Mouse (Mus musculus) bone marrow, adult 2 months (tissue): Measurements from ENCODE around the gene Ankrd55.

Experiments used
- CTCF ChIP-seq: fragments of 200-500 bp; IDR thresholded peaks from 2 replicates; pipeline ENCODE4 v1.5.1; 2011; ENCODE audit warnings: low read length, control low read depth; ENCODE audit not compliant: control insufficient read depth, insufficient read depth
- POLR2A ChIP-seq: fragments of 200-500 bp; IDR thresholded peaks from 2 replicates; pipeline ENCODE4 v1.6.1; 2011; ENCODE audit warnings: low read depth, mild to moderate bottlenecking, control low read depth, low read length, borderline replicate concordance; ENCODE audit not compliant: control insufficient read depth

- no peak for TF ChIP-seq CTCF
- TF ChIP-seq POLR2A: no peak
Measured at GRCm38 (mm10) chr13:112289981-112290380, 1.7 kb downstream of the Ankrd55 start.
